Mouse (Mus musculus) ES-E14 (cell line): Measurements from ENCODE around the gene Trim17. TPM values are rescaled to one million over a fixed set of nuclear protein-coding genes. Genes with fewer than 3 reads are reported as not detected.

Experiments used
- DNase-seq: peaks from one replicate; pipeline ENCODE4 v3.0.0-alpha.2; 2013; ENCODE audit warnings: low read depth, low spot score
- H3K27ac ChIP-seq: 2 replicates; pipeline ENCODE4 v1.5.1; 2012; ENCODE audit warnings: low read depth, mild to moderate bottlenecking, low read length, moderate library complexity, mixed read lengths; ENCODE audit not compliant: poor library complexity, insufficient read depth, severe bottlenecking
- H3K36me3 ChIP-seq: 2 replicates; pipeline ENCODE4 v1.6.1; 2012; ENCODE audit warnings: mild to moderate bottlenecking, low read length, moderate library complexity, mixed read lengths; ENCODE audit not compliant: control insufficient read depth, poor library complexity, insufficient read depth, severe bottlenecking
- H3K4me1 ChIP-seq, 2 experiments: fragments of 150-350 bp in 1 of 2; sonication (generic) in 1 of 2; 2 replicates each; pipeline ENCODE4 v1.6.1; 2012; ENCODE audit warnings: low read length in 2 of 2, mild to moderate bottlenecking in 1 of 2, mixed read lengths in 1 of 2; ENCODE audit not compliant: control insufficient read depth in 2 of 2, insufficient read depth in 2 of 2, poor library complexity in 1 of 2
- H3K4me3 ChIP-seq, 2 experiments: fragments of 150-350 bp in 1 of 2; sonication (generic) in 1 of 2; 2 replicates each; pipeline ENCODE4 v1.5.1; 2012; ENCODE audit warnings: low read length in 2 of 2, low read depth in 1 of 2, mild to moderate bottlenecking in 1 of 2, mixed read lengths in 1 of 2; ENCODE audit not compliant: insufficient read depth in 1 of 2, poor library complexity in 1 of 2, severe bottlenecking in 1 of 2
- H3K9ac ChIP-seq: 2 replicates; pipeline ENCODE4 v1.6.1; 2012; ENCODE audit warnings: low read depth, mild to moderate bottlenecking, low read length, mixed read lengths; ENCODE audit not compliant: poor library complexity, insufficient read depth, severe bottlenecking
- H3K9me3 ChIP-seq: fragments of 150-350 bp; sonication (generic); 2 replicates; pipeline ENCODE4 v1.6.1; 2012; ENCODE audit warnings: low read depth, mild to moderate bottlenecking, low read length; ENCODE audit not compliant: control insufficient read depth, insufficient read depth
- CHD2 ChIP-seq: IDR thresholded peaks from 2 replicates; pipeline ENCODE4 v1.6.1; 2014; ENCODE audit warnings: mild to moderate bottlenecking, low read depth, low read length, inconsistent platforms
- HCFC1 ChIP-seq: IDR thresholded peaks from 2 replicates; pipeline ENCODE4 v1.6.1; 2012; ENCODE audit warnings: low read length, inconsistent platforms, borderline replicate concordance; ENCODE audit not compliant: insufficient read depth
- MAFK ChIP-seq: IDR thresholded peaks from 2 replicates; pipeline ENCODE4 v1.6.1; 2014; ENCODE audit warnings: mild to moderate bottlenecking, low read depth, low read length, inconsistent platforms; ENCODE audit not compliant: insufficient read depth
- ZC3H11A ChIP-seq: IDR thresholded peaks from 2 replicates; pipeline ENCODE4 v1.6.1; 2012; ENCODE audit warnings: low read depth, mild to moderate bottlenecking, inconsistent platforms, low read length, borderline replicate concordance
- ZNF384 ChIP-seq: IDR thresholded peaks from 2 replicates; pipeline ENCODE4 v1.6.1; 2012; ENCODE audit warnings: low read depth, low read length, inconsistent platforms
- in situ Hi-C, 2 experiments: fragments of 600-800 bp; cut with MboI; formaldehyde crosslinking; loops; one replicate each; pipeline ENCODE4 v1.15.1; 2025; ENCODE audit warnings: low sequenced_read_pairs in 2 of 2, inconsistent platforms in 1 of 2; ENCODE audit not compliant: unreplicated experiment in 2 of 2
- total RNA-seq: library from RNA; depleted of rRNA; stranded (reverse); fragments of 300-350 nt; gene quantifications from 2 replicates; pipeline ENCODE4 v1.2.3, GENCODE M21; 2012

The Trim17 gene
- total RNA-seq, 1 experiment, result 0.40 TPM

- in situ Hi-C loops, result no loop called here
- no peak for DNase-seq
- peaks cover 3% of the 10 kb centered on the region; the same call in 1 of the 2 replicates for H3K36me3 ChIP-seq
- peaks cover 0 to 8% of the 10 kb centered on the region in 2 experiments; a peak in 1 of 4 replicates for H3K4me1 ChIP-seq
- H3K9me3 ChIP-seq, result no peaks in the 10 kb centered on the region
- TF ChIP-seq CHD2 (no peak), HCFC1 (no peak), ZNF384 (no peak), MAFK (no peak), ZC3H11A (no peak)
- no peak overlapping the region for H3K27ac ChIP-seq
- no peak overlapping the region for H3K4me3 ChIP-seq
- H3K9ac ChIP-seq, result no peak overlapping the region
These were observed 27.8 kb upstream of the Trim17 start for GRCm38 (mm10) chr11:58926651-58927050.

DNA sequence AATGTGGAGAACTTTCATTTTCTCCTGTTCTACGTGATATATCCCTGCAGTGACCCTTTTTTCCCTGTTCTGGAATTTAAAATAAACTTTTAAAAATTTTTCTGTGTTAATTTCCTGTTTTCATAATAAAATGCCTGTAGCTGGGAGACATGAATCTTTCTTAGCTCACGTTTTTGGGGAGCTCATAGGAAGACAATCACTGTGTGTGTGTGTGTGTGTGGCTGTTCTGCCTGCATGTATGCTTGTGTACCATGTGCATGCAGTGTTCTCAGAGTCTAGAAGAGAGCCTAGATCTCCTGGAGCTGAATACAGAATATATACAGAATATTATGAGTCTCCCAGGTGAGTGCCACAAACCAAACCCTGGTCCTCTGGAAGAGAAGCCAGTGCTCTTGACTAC is 27.4 kb upstream of the Trim17 start:
- H3K4me1 ChIP-seq, result peaks cover 0 to 8% of the 10 kb centered on the region in 2 experiments; a peak in 1 of 4 replicates
- no peak overlapping the region for H3K9ac ChIP-seq
- in situ Hi-C loops, result no loop called here
- no peak for DNase-seq
- H3K36me3 ChIP-seq, result peaks cover 7% of the 10 kb centered on the region; the same call in 1 of the 2 replicates
- H3K27ac ChIP-seq, result no peak overlapping the region
- no peak overlapping the region for H3K4me3 ChIP-seq
- H3K9me3 ChIP-seq, result no peaks in the 10 kb centered on the region
- no peak for TF ChIP-seq ZNF384
- no peak for TF ChIP-seq HCFC1
- TF ChIP-seq MAFK, result no peak
- no peak for TF ChIP-seq CHD2
- TF ChIP-seq ZC3H11A, result no peak

DNA sequence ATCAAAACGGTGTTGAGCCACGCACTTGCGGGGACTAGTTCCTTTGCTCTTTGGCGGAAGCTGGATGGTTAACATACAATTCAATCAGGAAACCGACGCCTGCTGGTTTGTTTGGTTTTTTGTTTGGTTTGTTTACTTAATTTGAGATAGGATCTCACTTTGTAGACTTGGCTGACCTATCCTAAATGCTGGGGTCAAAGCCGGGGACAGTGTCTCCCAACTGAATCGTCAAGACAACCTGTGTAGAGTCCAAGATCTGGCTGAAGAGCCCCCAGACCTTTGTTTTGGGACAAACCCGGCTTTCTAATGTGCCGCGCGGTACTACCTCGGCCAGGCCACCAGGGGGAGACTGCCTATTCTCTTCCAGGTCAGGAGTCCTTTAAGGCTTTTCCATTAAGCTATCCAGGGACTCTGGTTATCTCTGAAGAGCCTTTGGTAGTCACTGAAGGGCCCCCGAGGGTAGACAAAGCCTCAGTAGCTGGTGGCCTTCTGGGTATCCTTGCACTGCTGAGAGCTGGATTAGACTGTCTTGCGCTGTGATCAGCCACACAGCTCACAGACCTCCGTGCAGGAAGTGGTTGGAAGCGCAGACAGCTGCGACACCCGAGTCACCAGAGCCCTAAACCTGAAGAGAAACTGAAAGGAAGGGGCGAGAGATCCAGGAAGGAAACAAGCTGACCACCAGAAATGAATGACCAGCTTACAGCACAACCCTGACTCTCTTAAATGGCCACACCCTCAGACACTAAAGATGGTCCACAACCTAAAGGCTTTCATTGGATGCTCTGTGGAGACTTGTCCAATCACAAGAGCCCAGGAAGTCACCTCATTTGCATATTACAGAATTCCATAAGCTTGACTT is 26.5 kb upstream of the Trim17 start:
- Histone ChIP-seq H3K4me3 (peak overlapping the region in 1 of 2 experiments; percentile 42; a peak in 2 of 4 replicates), H3K9me3 (no peaks in the 10 kb centered on the region), H3K9ac (no peak overlapping the region), H3K27ac (no peak overlapping the region), H3K36me3 (peaks cover 16% of the 10 kb centered on the region), H3K4me1 (peaks cover 0 to 8% of the 10 kb centered on the region in 2 experiments; a peak in 1 of 4 replicates)
- in situ Hi-C loops, result no loop called here
- no peak for DNase-seq
- TF ChIP-seq CHD2 (peak; percentile 49; the same call in 1 of the 2 replicates), HCFC1 (no peak)

DNA sequence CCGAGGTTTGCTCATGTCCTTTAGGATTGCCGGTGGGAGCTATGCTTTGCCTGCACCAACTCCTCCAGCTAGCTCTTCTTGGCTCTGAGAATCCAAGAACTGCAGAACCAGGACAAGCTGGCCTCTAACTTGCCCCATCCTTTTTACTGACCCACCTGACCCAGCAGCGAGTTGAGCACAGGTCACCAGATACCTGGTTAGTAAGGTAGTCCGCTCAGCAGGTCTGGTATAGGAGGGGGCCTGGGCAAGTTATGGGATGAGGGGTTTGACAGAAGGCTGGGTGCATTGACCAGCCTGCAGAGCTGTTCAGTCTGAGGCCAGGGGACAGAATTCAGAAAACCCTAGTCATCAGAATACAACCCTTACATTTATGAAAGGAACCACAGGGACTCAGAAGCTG is 25.4 kb upstream of the Trim17 start:
- TF ChIP-seq MAFK (no peak), HCFC1 (no peak), CHD2 (no peak), ZC3H11A (no peak), ZNF384 (no peak)
- no peak overlapping the region for H3K27ac ChIP-seq
- H3K9ac ChIP-seq, result no peak overlapping the region

DNA sequence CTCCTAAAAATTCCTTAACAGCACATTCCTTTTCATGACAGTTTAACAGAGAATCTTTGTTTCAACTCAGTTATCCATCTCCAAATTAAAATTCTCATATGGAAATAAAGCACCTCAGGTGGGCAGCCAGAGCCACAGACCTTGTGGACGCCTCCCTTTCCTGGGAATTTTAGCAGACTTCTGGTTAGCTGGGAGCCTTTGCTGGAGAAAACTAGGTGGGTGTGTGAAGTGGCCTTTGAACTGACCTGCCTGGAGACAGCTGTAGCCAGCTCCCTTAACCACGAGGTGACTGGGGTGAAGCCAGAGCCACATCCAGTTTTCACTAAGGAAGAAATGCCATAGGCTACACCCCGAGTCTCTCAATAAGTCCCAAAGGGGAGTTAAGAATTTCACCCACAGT is 24.8 kb upstream of the Trim17 start:
- peaks cover 29% of the 10 kb centered on the region for H3K36me3 ChIP-seq
- H3K9ac ChIP-seq, result no peak overlapping the region
- in situ Hi-C loops, result no loop called here
- no peaks in the 10 kb centered on the region for H3K9me3 ChIP-seq
- TF ChIP-seq CHD2 (no peak), HCFC1 (no peak), ZNF384 (no peak), ZC3H11A (no peak), MAFK (no peak)
- no peak overlapping the region for H3K27ac ChIP-seq
- no peak overlapping the region for H3K4me3 ChIP-seq
- H3K4me1 ChIP-seq, result peaks cover 0 to 8% of the 10 kb centered on the region in 2 experiments; a peak in 1 of 4 replicates
- DNase-seq, result no peak

More for the DNA sequence above, 25.4 kb upstream of the Trim17 start:
- no peak overlapping the region for H3K4me3 ChIP-seq
- H3K36me3 ChIP-seq, result peaks cover 26% of the 10 kb centered on the region
- H3K4me1 ChIP-seq, result peaks cover 0 to 8% of the 10 kb centered on the region in 2 experiments; a peak in 1 of 4 replicates
- H3K9me3 ChIP-seq, result no peaks in the 10 kb centered on the region
- DNase-seq, result no peak
- in situ Hi-C loops, result no loop called here
